Mouse (Mus musculus) testis, postnatal 14 days (tissue): ENCODE data around the gene 4931422A03Rik.

Experiments
- DNase-seq: peaks from one replicate; pipeline ENCODE4 v3.0.0; 2021; ENCODE audit warnings: low spot score

4931422A03Rik gene

GRCm38 (mm10) chr2:103937670-103938069 is 90.5 kb downstream of the 4931422A03Rik start:
- DNase-seq: no peak

DNA sequence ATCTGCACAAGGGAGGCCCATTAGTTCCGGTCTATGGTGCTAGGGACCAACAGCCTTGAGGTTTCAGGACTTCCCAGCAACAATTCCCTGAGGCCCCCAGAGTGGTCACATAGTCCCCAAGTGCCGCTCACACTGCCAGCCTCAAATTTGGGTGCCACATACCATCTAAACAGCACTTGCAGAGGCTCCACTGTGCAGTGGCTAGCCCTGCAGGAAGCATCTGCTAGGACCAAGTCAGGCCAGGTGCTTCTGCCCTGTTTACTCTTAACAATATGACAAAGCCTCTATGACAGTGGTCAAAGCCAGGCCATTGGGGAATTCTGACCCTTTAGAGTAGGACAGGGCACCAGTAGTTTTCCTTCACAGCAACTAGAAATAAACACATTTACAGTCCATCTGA is 91.5 kb downstream of the 4931422A03Rik start:
- DNase-seq: no peak

GRCm38 (mm10) chr2:103935691-103936435 is 92.3 kb downstream of the 4931422A03Rik start:
- no peak for DNase-seq

DNA sequence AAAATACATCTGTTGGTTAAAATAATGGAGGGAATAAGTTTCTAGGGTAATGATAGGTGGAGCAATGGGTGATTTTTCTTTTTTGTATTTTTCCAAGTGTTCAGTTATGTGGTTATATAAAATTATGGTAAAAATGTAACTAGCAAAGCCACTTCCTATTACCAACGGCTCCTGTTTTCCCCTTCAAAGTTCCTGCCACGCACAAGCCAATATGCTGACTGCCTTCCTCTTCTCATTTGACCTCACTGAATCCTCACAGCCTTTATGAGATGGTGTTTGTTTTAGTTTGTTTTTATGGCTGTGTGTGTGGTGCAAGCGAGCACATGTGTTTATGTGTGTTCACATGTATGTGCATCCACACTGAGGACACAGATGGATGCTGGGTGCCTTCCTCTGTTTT is 93.5 kb downstream of the 4931422A03Rik start:
- no peak for DNase-seq

GRCm38 (mm10) chr2:103934270-103934669 is 93.9 kb downstream of the 4931422A03Rik start:
- no peak for DNase-seq

DNA sequence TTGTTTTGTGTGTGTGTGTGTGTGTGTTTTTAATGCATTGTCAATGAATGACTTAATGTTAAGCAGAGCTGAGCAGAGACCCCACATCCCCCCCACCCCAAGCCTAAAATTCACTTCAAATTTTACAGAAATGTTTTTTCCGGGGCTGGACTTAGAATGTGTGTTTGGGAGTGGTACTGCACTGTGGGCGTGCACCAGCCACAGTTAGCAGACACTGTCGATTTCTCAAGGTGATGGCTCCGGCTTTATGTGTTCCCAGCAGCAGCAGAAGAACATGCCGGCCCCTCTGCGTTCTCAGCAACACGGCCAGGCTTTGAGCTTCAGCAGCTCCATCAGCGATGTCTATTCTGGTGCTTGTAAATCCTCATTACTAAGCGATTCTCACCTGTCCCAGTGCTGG is 95.7 kb downstream of the 4931422A03Rik start:
- DNase-seq: no peak

- DNase-seq: no peak
Observed at GRCm38 (mm10) chr2:103932025-103932424, 96.1 kb downstream of the 4931422A03Rik start.

- DNase-seq: no peak
Observed at GRCm38 (mm10) chr2:103931511-103931911, 96.7 kb downstream of the 4931422A03Rik start.

DNA sequence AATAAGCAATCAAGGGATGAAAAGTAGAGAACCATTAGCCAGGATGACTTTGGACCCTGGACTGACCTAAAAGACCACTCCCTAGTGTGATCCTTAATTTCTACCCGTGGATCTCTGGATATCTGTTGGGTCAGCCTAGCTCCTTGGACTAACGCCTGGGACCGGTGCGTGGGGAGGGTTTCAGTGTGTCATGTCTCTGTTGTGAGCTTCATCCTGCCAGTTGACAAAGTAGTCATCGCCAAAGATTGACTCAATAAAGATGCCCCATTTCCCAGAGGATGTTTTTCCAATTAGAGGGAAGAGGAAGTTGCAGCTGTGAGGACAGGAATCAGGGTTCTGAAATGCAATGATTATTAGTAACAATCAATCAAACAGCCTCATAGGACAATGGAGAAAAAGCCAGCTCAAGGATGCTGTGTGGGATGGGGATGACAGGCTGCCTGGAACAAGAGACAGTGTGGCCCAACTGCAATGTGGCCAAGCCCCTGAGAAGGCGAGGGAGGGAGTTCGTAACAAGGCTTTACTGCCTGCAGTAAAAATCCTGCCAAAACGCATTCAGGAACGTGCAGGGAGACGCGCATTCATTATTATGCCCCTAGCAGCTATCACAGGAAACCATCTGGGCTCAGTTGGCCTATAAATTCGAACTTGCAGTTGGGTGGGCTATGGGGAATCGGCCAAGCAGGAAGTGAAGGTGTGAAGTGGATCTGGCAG is 97.7 kb downstream of the 4931422A03Rik start:
- no peak for DNase-seq

DNA sequence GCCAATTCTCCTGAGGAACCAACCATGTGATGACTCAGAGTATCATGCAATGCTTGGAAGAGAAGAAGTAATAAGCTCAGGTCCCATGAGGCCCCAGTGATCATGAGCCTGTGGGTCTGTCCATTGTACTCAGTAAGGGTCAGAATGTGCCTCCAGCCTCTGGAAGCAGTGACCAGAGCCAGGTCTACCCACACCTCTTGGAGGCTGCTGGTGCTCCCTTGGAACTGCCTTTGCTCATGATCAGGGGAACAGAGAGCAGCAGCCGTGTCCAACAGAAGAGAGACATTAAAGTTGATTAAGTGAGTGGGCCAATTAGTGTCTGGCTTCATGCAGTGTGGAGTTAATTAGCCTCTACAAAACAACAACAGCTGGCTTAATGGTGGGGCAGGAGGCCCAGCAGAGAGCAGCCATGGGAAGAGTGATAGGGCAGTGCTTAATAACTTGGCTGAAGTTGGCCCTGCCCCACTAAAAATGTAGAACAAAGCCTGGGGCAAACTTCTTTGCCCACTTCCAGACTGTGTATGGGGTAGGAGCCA is 100.5 kb downstream of the 4931422A03Rik start:
- DNase-seq: peak; percentile 14

DNA sequence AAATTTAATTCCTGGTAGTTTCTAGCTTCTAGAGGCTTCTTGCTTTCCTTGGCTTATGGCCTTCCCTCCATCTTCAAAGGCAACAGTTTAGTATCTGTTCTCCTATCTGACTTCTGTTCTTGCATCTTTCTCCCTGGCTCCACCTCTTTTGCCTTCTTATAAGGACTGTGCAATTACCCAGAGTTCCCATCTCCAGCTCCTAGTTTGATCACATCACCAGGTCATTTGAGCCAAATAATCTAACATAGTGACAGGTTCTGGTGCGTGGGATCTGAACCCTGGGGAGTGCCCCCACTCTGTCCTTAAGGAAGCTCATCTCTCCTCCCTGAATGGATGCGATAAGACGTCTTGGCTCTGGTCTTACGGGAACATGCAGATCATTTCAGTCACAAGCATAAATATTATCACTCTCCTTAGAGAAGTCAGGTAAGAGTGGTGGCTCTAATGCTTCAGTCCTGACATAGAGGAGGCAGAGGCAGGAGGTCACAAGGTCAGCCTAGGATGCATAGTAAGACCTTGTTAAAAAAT is 101.5 kb downstream of the 4931422A03Rik start:
- DNase-seq: no peak

DNA sequence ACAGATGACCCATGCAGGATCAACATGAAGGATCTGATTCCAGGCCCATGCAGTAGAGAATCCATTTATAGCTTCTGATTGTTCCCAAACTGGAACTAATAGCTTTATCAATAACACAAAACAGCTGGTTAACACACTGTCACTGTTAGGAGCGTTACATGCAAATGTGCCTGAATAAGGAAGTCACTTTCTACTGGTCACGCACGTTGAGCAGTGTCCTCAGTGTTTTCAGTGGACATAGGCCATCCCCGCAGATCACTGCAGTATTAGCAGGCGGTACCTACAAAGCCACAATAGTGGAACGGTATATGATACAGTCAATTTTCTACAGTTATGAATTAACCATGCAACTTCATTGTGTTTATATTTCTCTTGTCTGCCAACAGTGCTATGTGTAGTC is 108.7 kb downstream of the 4931422A03Rik start:
- DNase-seq: no peak

DNA sequence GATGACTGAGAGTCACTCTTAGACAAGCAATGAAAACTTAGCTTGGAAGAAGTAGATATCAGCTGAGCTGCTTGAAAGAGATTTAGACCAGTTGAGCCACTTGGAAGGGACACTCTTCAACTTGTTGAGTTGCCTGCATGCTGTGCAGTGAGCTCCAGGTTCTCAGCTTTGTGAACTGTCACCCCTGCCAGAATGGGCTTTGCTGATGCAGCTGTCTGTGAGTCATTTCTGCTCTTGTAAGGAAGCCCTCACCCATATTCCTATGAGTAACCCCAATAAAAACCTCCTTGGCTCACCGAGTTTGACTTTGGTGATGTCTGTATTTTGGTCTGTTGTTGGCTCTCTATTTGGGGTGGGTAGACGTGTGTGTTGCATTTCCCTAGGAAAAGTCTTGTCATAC is 109.8 kb downstream of the 4931422A03Rik start:
- DNase-seq: no peak

- no peak for DNase-seq
Observed at GRCm38 (mm10) chr2:103917375-103917774, 110.8 kb downstream of the 4931422A03Rik start.
